Mouse (Mus musculus): ENCODE measurements around the gene Micu1.

GRCm38 (mm10) chr10:59727251-59727650 lies 25.0 kb downstream of the Micu1 start:
- TF ChIP-seq CTCF (IDR thresholded peaks at IDR 0.05; ENCODE audit: insufficient read depth, low read depth, low read length), result no peak
- no peak for TF ChIP-seq POLR2A (IDR thresholded peaks at IDR 0.05; ENCODE audit: insufficient read depth, low read depth, low read length)

All from olfactory bulb, adult 2 months (tissue).